Mouse (Mus musculus) cerebellum, adult 2 months (tissue): Measurements from ENCODE around the gene Cep152.

Experiments used
- CTCF ChIP-seq: fragments of 200-500 bp; IDR thresholded peaks from 2 replicates; pipeline ENCODE4 v1.5.1; 2011; ENCODE audit warnings: low read depth, mild to moderate bottlenecking, control low read depth, low read length, moderate library complexity, borderline replicate concordance; ENCODE audit not compliant: insufficient read depth
- POLR2A ChIP-seq: fragments of 200-500 bp; IDR thresholded peaks from 2 replicates; pipeline ENCODE4 v1.6.1; 2011; ENCODE audit warnings: low read length, control low read depth, borderline replicate concordance; ENCODE audit not compliant: insufficient read depth

GRCm38 (mm10) chr2:125544986-125545385 is 79.9 kb downstream of the Cep152 start:
- TF ChIP-seq POLR2A (no peak), CTCF (no peak)
